Mouse (Mus musculus) liver, postnatal 0 days (tissue): ENCODE results near the gene Kcnj6.

ENCODE experiments used
- CTCF ChIP-seq: sonication (generic); IDR thresholded peaks from 2 replicates; pipeline ENCODE4 v1.5.1; 2016; ENCODE audit warnings: antibody characterized with exemption, low read depth
- EP300 ChIP-seq: IDR thresholded peaks from 2 replicates; pipeline ENCODE4 v1.6.1; 2016; ENCODE audit warnings: antibody characterized with exemption, low read depth, mild to moderate bottlenecking

- no peak for TF ChIP-seq CTCF
- no peak for TF ChIP-seq EP300
These were observed 147.1 kb downstream of the Kcnj6 start for GRCm38 (mm10) chr16:94850393-94850792.
